Mouse (Mus musculus) G1E-ER4 (cell line): Measurements from ENCODE around the gene Pnmt. TPM values are rescaled to one million over a fixed set of nuclear protein-coding genes. Genes with fewer than 3 reads are reported as not detected.

Source experiments
- GATA1 ChIP-seq: IDR thresholded peaks from one replicate; pipeline ENCODE4 v1.8.0; 2012; ENCODE audit warnings: low read length, inconsistent platforms
- polyA plus RNA-seq: library from polyadenylated mRNA; stranded (reverse); fragments of >175 nt; gene quantifications from 2 replicates; pipeline ENCODE4 v1.2.3, GENCODE M21; 2012

The Pnmt gene
- polyA plus RNA-seq, 1 experiment: not detected

DNA sequence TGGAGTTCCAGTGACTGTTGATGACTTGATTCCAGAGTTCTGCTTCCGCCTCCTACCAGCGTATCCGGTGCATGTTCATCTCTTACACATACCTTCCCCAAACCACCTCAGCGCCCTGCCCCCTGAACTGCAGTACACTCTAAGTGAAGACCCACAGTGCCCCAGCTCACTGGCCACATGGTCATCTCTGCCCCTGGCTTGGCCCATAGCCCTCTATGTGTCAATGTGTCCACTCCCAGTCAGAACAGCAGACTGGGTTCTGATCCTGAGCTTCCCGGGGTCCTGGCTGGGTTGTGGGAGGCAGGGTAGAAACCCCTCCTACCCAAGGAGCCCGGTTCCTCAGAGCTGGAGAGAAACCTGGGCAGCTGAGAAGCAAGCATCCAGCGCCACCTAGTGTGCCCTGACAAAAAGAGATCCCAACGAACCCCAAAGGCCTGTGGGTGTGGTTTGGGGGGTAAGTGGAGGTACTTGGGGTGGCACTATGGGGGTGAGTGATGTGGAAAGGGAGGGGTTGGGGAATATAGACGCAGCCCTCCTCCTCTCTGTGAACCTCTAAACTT, 3.1 kb downstream of the Pnmt start:
- no peak for TF ChIP-seq GATA1

DNA sequence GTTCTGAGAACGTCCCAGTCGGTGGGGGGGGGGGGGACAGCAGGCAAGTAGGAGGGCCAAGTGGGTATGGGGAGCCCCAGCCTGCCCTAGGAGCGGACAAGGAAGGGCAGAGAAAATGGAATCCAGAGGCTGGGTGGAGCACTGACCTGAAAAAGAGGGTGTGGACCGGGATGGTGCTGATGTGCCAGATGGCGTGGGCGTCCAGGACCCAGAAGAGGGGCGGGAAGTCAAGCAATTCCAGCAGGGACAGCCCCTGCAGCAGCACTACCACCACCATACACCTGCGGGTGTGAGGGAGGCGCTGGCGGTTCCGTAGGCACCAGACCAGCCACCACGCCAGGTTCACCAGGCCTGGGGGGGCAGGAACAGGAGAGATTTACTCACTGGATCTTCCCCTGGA, 3.9 kb downstream of the Pnmt start:
- no peak for TF ChIP-seq GATA1

DNA sequence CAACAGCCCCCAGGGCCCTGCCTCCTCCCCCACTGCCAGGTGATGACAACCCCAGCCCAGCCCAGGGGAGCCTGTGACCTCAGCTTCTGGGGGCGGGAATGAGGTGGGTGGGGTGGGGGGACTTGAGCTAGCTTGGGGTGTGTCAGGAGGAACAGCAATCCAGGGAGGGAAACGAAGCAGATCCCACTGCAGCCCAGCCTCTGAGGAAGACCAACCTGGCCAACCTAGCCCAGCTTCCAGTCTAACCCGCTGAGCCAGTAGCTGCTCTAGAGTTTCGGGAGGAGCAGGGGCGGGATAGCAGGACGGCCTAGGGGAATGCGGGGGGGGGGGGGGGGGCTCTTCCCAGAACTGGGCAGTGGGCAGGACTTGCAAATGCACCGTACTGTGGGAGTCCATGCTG, 5.8 kb downstream of the Pnmt start:
- no peak for TF ChIP-seq GATA1

DNA sequence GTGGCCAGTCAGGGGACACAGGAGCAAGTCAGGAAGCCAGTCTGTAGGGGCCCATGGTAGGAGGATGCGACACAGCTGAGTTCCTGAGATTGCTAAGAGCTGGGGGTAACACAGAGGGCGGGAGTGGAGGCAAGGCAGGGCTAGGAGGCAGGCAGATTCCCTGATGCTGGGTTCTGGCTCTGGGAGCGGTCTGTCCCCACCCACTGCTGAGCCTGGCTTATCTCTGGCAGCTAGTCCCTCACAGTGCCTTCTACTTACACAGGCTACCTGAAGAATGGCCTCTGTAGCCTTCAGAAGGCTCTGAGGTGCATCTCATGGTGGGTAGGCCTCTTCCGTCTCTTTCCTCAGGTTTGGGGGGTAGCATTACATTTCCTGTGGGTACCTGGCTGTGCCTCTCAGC, 6.4 kb downstream of the Pnmt start:
- TF ChIP-seq GATA1: no peak

DNA sequence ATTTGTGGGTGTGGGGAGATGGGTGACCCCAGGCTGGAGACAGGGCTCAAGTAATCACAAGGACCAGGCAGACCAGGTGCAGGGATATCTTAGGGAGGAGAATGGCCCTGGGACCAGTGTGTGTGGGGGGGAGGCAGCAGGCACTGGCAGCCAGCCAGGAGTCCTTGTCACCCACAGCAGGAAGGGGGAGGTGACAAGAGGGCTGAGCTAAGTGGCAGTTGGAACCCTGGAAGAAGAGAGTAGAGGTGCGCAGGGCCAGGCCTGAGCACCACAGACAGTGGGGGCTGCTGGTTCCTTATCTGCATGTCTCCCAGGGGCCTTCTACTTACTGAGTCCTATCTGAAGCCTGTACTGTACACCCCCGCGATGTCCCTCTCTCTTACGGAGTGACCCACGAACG, 7.1 kb downstream of the Pnmt start:
- no peak for TF ChIP-seq GATA1

DNA sequence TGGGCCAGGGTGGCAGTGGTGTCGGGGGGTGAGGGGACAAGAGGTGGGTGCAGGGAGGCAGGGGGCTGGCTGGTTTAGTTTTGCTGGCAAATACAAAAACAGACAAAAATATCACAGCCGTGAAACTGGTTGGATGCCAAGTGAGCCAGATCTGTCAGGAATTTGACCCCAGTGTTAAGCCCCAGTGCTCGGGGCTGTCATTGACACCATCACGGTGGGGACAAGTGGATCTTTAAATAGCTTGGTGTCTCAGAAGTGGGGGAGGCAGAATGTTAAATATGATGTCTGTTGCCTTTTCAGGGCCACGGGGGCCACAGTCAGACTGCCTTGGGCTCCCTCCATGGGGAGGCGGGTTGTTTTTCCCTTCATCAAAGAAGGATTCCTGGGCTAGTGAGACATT, 8.1 kb downstream of the Pnmt start:
- TF ChIP-seq GATA1: no peak

DNA sequence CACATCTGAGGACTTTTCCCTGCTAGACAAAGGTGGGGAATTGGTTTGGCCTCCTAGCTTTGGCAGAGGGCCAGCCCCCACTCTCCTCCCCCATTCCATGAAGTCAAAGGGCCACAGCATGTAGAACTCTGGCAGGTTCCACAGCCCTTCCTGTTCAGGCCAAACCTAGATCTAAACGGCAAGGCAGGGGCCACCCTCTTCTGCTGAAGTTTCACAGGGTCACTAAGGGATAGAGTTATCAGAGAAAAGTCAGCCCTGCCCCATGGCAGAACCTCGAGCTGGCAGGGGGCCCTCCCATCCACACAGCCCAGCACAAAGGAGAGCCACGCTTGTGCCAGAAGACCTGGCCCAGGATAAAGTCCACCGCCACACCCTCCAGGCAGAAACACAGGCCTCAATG, 8.8 kb downstream of the Pnmt start:
- TF ChIP-seq GATA1: no peak

DNA sequence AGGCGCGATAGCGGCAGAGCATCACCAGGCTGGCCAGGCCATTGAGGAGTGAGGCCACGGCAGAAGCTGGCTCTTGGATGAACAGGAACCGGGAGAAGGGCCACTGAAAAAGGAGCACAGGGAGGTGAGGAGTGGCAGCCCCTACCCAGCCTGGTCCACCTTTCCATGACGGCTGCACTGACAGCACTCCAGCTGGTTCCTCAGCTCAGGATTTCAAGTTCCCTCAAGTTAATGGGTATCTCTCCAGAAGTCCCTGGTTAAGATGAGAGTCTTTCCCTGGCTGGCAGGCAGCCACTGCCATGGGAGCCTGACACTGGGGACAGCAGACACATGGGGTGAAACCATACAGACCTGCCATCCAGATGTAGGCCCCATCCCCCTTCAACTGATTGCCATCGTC, 11.7 kb downstream of the Pnmt start:
- no peak for TF ChIP-seq GATA1

DNA sequence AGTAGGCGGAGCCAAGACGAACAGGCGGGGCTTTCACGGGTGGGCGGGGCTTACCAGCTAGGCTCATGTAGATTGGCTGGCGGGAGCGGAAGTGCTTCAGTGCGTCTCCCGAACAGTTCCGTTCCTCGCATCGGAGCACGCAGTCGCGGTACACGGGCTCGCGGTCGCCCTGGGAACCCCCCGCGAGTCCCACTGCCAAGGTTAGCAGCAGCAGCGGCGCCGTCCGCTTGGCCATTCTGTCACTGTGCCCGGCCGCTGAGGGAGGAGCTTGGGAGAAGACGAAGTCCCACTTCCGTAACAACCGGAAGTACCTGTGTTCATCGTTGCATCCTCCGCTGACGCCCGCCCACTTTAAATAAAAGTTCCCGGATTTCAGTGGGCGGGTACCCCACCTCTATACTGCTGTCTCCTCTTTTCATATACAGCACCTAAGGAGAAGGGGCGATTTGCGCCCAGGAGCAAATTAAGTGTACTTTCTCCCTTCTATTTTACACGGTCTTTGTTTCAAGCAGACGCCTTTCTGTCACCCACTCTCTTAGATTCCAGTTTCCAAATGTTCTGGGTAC, 14.0 kb downstream of the Pnmt start, which contains the start of gene Pgap3:
Gene Pgap3, minus strand, starts transcription at position 330 of the 566 bp plus-strand sequence.
- no peak for TF ChIP-seq GATA1

DNA sequence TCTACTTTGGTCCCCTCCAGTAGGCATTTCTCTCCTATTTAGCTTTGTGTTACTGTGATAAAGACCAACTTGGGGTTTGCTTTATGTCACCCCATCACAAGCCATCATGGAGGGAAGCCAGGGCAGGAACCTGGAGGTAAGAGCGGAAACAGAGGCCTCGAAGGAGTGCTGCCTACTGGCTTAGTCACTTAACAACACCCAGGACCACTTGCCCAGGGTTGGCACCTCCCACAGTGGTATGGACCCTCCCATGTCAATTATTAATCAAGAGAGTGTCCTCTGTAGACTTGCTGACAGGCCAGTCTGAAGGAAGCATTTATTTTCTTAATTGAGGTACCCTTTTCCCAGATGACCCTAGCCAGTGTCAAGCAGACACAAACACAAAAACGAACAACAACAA, 14.6 kb downstream of the Pnmt start:
- TF ChIP-seq GATA1: no peak

DNA sequence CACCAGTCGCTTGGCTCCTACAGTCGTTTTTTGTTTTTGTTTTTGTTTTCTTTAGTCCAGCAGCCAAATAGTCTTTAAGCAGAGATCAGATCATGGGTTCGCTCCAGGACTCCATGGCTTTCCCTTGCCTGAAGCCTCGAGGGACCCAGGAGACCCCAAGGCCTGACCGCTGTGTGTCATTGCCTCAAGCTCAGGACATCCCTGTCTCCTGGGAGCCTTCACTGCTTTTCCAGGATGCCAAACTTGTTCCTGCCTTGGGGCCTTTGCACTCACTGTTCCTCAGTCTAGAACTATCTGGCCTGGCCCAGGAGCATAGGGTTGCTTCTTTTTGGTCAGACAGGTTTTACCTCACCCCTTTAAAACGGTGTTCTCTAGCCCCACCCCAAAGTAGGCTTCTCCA, 20.4 kb downstream of the Pnmt start:
- TF ChIP-seq GATA1: no peak

DNA sequence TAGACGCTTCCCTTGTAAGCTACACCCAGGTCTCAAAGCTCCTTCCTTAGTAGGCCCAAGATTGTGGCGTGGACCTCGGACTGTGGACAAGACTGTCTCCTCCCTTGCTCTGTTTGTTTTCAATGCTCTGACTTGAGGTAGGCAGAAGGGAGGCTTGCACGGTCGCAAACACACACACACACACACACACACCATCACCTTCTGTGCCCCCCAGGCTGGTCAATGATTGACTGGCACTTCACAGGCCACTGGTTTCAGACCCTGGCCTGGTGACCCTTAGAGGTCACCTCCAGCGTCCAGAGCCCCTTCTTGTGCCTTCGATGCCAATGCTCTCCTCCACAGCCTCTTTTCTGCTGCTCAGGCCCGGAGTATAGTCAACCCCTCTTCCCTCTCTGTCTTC, 22.6 kb downstream of the Pnmt start:
- TF ChIP-seq GATA1: no peak

DNA sequence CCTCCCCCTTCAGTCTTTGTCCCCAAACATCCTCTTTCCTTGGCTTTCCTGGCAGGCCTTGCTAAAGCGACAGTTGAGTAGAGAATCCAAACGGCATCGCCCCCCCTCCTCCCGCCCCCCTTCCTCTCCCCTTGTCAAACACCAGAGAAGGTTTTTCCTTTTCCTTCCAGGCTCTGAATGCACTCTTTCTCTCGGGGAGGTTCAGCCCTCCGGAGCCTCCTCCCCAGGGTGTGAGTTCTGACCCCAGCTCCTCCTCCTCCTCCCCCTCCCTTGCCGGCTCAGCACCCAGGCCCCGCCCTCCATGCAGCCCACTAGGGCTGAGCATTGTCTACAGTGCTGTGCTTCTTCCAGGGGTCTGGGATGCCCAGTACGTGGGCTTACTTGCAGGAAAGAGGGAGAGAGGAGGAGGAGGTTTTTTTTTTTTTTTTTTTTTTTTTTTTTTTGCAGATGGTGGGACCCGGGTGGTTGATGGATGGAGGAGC, 23.1 kb downstream of the Pnmt start:
- TF ChIP-seq GATA1: no peak

DNA sequence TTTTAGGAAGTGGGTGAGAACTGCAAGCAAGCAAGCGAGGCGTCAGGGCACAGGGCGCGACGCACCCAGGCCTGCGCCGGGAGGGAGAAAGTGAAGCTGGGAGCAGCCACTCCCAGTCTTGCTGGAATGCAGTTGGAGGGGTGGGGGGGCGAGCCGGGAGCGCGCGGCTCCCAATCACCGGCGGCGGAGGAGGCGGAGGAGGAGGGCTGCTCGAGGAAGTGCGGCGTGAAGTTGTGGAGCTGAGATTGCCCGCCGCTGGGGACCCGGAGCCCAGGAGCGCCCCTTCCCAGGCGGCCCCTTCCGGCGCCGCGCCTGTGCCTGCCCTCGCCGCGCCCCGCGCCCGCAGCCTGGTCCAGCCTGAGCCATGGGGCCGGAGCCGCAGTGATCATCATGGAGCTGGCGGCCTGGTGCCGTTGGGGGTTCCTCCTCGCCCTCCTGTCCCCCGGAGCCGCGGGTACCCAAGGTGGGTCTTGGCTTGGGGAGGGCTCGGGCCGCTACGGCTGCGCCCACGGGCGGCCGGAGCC, 26.1 kb downstream of the Pnmt start, which contains the start of gene Erbb2:
Gene Erbb2, plus strand, starts transcription at position 198 of the 524 bp plus-strand sequence.
- no peak for TF ChIP-seq GATA1

DNA sequence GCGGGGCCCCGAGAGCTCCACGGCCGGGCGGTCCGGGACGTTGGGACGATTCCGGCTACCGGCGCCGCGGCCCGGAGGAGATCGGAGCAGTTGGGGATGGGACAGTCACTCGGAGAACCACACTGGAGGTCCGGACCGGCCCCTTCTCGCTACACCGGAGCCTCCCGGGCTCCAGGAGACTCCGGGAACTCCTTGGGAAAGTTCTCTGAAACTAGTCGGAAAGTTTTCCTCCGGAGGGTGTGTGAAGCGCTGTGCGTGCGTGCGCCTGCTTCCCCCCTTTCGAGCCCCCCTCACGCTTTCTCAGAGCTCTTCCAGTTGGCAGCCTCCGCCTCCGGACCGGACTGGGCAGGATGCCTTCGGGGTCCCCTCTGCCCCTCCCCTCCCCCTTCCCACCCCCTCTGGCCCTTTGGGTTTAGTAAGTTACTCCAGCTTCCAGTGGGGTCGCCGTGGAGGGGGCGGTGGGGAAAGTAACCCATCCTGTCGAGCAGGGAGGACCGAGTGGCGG, 26.6 kb downstream of the Pnmt start:
- no peak for TF ChIP-seq GATA1

DNA sequence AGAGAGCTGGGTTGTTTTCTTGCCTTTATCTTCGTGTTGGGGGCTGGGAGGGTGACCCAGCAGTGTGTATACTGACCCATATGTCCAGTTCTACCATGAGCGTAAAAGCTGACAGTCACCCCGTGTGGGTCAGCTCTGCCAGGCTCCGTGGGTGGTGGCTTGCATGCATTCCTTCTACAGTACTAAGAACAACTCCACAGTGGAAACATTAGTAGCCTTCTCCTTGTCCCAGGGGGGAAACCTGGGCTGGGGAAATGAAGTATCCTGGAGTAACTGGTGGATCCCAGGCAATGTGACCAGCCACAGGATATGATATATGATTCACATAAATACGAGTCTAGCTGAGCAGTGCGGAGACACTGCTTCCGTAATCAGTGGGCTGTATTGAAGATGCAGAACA, 27.5 kb downstream of the Pnmt start:
- TF ChIP-seq GATA1: no peak

DNA sequence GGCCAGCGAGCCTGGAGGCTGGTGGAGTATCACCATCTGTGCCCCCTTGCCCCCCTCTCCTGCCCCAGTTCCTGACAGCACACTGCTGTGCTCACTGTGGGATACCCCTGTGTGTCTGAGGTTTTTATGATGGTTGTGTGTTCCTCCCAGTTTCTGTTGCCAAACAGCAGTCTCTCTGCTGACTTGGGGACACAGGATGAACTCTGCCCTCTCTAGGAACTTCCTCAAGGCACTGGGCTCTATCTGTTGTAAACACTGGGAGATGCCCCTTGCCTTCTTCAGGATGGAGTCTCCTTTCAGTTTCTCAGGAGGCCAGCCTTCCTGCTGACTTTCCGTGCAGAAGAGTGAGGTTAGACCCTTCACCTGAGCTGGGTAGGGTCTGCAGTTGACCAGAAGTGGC, 27.9 kb downstream of the Pnmt start:
- no peak for TF ChIP-seq GATA1
